Mouse (Mus musculus): ENCODE measurements around the gene Cdipt.
A peak's percentile ranks its signal among the peaks of the same experiment; 100 is the strongest.

The Cdipt gene

GRCm38 (mm10) chr7:126975950-126976866 is 494 bp downstream of the Cdipt start, which contains the start of gene Cdiptos:
TSS of gene Cdiptos (minus strand) at chr7:126976098.
- peak; percentile 88 for DNase-seq (ENCODE audit: low spot score)

GRCm38 (mm10) chr7:126976878-126977459 is 1.3 kb downstream of the Cdipt start:
- DNase-seq (ENCODE audit: low spot score), result no peak

GRCm38 (mm10) chr7:126978841-126979240 is 3.1 kb downstream of the Cdipt start:
- DNase-seq (ENCODE audit: low spot score), result no peak

- DNase-seq (ENCODE audit: low spot score), result no peak
Observed at GRCm38 (mm10) chr7:126981601-126982000, 5.9 kb downstream of the Cdipt start.

- DNase-seq (ENCODE audit: low spot score), result no peak
Observed at GRCm38 (mm10) chr7:126982054-126982453, 6.3 kb downstream of the Cdipt start.

GRCm38 (mm10) chr7:126983113-126983512 is 7.4 kb downstream of the Cdipt start:
- no peak for DNase-seq (ENCODE audit: low spot score)

GRCm38 (mm10) chr7:126984667-126985444 is 9.1 kb downstream of the Cdipt start:
- no peak for DNase-seq (ENCODE audit: low spot score)

- DNase-seq (ENCODE audit: low spot score), result no peak
Observed at GRCm38 (mm10) chr7:126986319-126986718, 10.6 kb downstream of the Cdipt start.

GRCm38 (mm10) chr7:126988816-126989215 is 13.1 kb downstream of the Cdipt start:
- DNase-seq (ENCODE audit: low spot score), result no peak

- no peak for DNase-seq (ENCODE audit: low spot score)
Observed at GRCm38 (mm10) chr7:126996449-126996848, 20.7 kb downstream of the Cdipt start.

- DNase-seq (ENCODE audit: low spot score), result no peak
Observed at GRCm38 (mm10) chr7:126999568-126999967, 23.9 kb downstream of the Cdipt start.

GRCm38 (mm10) chr7:127003620-127004019 is 27.9 kb downstream of the Cdipt start:
- no peak for DNase-seq (ENCODE audit: low spot score)

- no peak for DNase-seq (ENCODE audit: low spot score)
Observed at GRCm38 (mm10) chr7:127004122-127004875, 28.6 kb downstream of the Cdipt start.

GRCm38 (mm10) chr7:127007313-127008024 is 31.8 kb downstream of the Cdipt start:
- no peak for DNase-seq (ENCODE audit: low spot score)

GRCm38 (mm10) chr7:127008239-127009019 is 32.7 kb downstream of the Cdipt start:
- DNase-seq (ENCODE audit: low spot score), result no peak

- DNase-seq (ENCODE audit: low spot score), result no peak
Observed at GRCm38 (mm10) chr7:127009307-127010085, 33.8 kb downstream of the Cdipt start.

GRCm38 (mm10) chr7:127011051-127011450 is 35.3 kb downstream of the Cdipt start:
- no peak for DNase-seq (ENCODE audit: low spot score)

GRCm38 (mm10) chr7:127011717-127012116 is 36.0 kb downstream of the Cdipt start:
- no peak for DNase-seq (ENCODE audit: low spot score)

GRCm38 (mm10) chr7:127012374-127012773 is 36.7 kb downstream of the Cdipt start:
- no peak for DNase-seq (ENCODE audit: low spot score)

Data from urinary bladder, postnatal 10 days (tissue).